Mouse (Mus musculus) hematopoietic stem cell, adult 5-6 weeks (primary cell): Measurements from ENCODE around the gene Nlrp9b. TPM values are rescaled to one million over a fixed set of nuclear protein-coding genes. Genes with fewer than 3 reads are reported as not detected.
"Not testable (repeated sequence)": the region's sequence is repeated elsewhere in the genome, so short reads cannot be mapped to it uniquely, and the experiment has no call there.

Experiments
- ATAC-seq, 2 experiments: fragments of 125-278 bp in 1 of 2; replicated peaks in 1 of 2; 2 replicates each; pipeline ENCODE4 v1.8.0; 2016 to 2017; ENCODE audit warnings: inconsistent platforms in 2 of 2, mild to moderate bottlenecking in 2 of 2, moderate number of reproducible peaks in 2 of 2, low read depth in 1 of 2, moderate TSS enrichment in 1 of 2; ENCODE audit not compliant: low FRiP score in 2 of 2, poor library complexity in 2 of 2, severe bottlenecking in 2 of 2, insufficient read depth in 1 of 2, low TSS enrichment in 1 of 2
- total RNA-seq: library from RNA; stranded (forward); fragments of 172-1452, 232-1000 nt; gene quantifications from 2 replicates; pipeline ENCODE4 v1.2.3, GENCODE M21; 2017

Nlrp9b gene
- not detected in 2 replicates for total RNA-seq

DNA sequence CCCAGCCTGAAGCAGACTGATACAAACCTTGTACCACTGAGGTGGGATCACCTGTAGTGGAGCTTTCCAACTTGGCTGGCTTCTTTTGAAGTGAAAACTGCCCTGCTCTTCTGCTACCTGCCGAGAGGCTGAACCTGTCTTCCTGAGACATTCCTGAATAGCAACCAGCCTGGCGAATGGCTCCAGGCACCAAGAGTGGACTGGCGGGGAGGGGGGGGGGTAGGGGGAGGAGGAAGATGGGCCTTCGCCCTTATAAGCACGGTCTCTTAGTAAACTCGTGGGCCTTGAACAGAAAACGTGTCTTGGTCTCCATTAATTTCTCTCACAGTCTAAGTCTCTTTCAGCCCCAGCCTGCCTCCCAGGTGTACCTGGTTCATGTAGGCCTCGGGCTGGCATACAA is at the start of gene Nlrp9b:
Gene Nlrp9b (plus strand): TSS at position 301 of the 400 bp plus-strand sequence.
- not testable (repeated sequence) for ATAC-seq

DNA sequence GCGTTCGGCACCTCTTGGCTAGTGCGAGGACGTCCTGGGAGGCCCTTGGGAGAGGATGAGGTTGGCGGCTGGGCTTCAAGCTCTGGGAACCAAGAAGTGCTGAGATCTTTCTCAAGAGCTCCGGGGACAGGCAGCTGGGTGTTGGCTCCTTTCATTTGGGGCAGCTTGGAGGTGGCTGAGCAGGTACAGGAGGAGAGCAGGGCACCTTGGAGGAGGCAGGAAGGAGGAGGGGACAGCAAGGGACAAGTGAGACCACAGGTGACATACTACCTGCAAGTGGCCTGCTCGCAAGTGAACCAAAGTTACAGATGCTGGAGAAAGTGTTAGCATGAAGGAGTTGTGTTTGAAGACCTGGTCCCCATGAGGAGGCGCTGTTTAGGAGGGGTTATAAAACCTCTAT is 46.6 kb upstream of the Nlrp9b start:
- ATAC-seq: no peak

DNA sequence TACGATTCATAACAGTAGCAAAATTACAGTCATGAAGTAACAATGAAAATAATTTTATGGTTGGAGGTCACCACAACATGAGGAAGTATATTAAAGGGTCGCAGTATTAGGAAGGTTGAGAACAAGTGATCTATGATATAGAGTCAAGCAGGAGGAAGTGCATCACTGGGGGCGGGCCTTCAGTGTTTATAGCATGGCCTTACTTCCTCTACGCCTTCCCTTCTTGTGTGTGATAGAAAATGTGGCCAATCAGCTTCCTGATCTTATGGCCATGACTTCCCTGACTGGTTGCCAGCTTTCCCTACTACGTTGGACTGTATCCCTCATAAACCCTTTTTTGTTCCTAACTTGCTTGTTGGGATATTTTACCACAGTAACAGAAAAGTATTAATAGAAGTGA is 46.1 kb upstream of the Nlrp9b start:
- ATAC-seq: peak in 1 of 2 experiments; percentile 43; a peak in 2 of 4 replicates

DNA sequence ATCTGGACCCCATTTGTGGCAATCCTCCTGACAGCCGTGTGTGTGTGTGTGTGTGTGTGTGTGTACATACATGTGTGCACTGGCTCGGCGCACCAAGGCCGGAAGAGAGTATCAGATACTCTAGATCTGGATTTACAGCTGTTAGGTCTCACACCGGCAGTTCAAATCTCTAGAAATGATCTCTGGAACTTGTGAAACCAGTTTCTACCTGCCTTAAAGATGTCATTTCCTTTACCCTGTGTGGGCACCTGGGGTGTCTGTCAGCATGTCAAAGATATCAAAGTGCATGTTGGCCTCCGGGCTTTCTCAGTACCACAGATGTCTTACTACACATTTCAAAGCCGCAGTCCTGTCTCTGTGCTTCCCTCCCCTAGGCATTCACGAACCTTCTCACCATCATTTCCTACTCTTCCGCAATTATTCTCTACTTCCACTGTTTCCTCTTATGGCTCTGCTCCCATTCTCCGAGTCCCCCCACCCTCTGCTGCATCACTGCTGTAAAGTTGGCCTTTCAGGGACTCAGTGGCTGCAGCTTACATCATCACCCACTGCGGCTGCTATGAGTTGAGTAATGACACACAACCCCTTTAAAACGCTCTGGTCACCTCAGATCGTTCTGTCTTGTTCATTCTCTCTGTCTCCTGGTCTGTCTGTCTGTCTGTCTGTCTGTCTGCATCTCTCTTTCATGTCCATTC is 45.3 kb upstream of the Nlrp9b start:
- peak in 1 of 2 experiments; percentile 44; a peak in 1 of 4 replicates for ATAC-seq

DNA sequence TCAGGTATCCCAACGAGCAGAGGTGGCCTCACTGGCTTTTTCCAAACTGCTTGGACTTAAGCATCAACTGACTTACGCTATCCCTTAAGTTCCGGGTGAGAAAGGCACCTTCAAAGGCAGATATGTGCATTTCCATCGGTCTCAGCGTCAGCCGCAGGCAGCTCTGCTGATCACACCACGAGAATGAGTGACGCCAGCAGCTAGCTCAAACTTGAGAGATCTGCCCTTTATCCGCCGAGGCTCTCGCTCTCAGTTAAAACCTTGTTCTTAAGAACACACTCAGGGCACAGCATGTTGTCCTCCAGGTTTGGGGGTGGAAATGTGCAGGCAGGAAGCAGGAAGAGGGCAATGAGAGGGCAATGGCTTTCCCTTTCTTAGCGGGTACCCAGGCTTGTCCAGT is 42.3 kb upstream of the Nlrp9b start:
- ATAC-seq: no peak

DNA sequence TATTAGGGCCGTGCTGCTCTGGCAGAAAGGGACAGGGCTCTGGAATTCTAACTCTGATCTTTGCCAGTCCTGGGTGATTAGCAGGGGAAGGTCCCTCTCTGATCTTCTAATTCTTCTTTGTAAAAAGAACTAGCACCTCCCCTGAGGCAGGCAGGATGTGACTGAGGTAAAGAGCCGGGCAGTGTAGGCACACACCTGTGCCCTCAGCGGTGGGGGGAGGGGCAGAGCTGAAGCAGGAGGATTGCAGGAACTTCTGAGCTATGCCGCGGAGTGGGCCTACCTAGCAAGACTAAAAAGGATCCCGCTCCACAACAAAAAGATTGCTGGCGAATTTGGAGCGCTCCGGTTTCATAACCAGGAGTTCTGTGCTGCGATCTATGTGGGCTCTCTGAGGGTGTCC is 41.3 kb upstream of the Nlrp9b start:
- no peak for ATAC-seq

DNA sequence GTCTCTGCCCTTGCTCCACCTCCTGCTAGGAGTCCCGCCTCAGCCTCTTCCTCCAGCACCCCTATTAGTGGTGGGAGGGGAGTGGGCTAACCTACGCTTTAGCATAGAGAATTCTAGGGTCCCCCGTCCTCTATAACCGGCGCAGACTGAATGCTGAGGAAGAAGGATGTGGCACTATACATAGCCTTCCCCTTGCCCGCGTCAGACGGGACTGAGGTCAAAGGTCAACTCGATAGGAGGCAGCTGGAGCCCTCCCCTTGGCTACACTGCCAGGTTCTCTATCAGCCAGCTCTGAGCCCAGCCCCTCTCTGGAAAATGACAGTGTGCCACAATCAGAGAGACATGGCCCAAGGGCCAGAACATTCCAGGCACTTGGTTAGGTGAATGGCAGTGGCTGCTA is 40.7 kb upstream of the Nlrp9b start, which contains the start of gene Igsf23:
Gene Igsf23 (minus strand): TSS at position 168 of the 400 bp plus-strand sequence.
- no peak for ATAC-seq

DNA sequence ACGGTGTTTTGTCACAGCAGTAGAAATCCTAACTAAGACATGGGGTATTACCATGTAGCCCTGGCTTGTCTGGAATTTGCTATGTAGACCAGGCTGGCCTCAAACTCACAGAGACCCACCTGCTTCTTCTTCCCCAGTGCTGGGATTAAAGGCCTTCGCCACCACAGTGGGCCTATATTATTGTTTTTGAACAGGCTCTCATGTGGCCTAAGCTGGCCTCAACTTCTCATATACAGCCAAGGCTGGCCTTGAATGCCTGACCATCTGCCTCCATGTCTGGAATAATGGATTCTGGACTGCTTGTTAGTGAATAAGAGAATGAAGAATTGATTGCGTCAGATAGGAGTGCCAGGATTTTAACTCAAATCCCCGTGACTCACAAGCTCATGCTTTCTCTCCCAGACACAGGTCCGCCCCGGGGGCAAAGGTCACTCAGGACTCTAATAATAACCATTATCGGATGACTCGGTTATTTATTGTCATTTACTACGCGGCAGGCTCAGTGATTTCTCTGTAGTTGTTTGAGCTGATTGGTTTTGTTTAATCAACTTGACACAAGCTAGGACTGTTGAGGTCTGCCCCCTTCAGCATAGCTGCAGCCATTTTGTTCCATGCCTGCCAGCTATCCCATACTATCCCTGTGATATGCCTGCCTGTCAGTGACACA is 38.8 kb upstream of the Nlrp9b start:
- no peak for ATAC-seq

DNA sequence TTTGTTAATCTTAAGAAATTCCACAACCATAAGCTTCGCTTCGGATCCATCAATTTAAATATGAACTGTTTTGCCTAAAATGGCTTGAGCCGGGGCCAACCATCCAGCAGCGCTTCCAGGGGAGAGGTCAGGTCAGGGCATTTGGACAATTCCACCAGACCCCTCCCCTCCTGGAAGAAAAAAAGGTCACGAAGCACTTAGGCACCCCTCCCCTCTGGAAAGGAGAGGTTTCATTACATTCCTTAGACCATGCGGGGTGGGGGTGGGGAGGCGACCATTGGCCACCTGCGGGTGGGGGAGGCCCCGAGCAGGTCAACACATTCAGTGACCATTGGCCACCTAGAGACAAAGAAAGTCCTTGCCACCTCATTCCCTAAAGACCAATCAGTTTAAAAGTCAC is 38.2 kb upstream of the Nlrp9b start:
- no peak for ATAC-seq

DNA sequence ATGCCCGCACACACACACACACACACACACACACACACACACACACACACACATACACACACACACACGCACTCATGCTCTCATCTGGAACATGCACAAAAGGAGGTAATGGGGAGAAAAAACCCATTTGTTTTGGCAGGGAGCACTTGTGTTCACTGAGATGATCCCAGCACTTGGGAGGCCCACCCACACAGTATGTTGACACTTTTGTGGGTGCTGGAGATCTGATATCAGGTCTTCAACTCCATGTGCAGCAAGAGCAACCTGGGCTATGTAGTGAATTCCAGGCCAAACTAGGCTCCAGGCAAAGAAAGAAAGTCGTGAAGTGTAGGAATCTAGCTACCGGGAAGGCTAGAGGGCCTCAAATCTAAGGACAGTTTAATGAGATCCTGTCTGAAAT is 35.4 kb upstream of the Nlrp9b start:
- ATAC-seq: no peak

DNA sequence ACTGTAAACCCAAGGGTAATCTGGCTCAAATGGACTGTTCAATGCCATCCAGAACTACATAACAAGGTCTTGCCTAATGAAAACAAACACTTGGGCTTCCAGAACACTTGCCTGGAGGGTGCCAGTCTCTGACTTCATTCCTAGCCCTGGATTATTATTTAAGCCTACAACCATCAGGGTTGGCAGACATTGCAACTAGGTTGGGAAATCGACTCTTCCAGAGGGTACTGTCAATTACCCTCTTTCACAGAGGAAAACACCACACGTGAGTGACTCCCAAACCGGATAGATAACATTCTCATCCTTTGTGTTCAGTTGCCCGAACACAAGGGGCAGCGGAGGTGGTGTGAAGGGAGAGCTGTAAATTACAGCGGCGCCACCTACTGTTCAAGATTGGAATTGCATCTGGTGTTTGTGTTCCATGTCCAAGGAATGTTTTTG is 34.9 kb upstream of the Nlrp9b start:
- ATAC-seq: peak; percentile 74 to 87; a peak in 3 of 4 replicates

DNA sequence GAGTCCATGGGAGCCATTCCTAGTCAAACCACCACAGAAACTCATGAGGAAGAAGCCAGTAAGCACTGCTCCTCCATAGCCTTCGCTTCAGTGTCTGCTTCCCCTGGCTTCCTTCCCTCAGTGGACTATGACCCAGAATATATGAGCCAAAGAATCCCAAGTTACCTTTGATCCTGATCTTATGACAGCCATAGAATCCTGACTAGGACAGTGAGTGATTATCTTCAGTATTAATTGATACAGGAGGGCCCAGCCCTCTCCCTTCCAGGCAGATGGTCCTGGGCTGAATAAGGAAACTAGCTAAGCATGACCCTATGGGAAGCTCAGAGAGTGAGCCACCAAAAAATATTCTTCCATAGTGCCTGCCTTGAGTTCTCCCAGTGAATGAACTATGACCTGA is 28.8 kb upstream of the Nlrp9b start:
- no peak for ATAC-seq

DNA sequence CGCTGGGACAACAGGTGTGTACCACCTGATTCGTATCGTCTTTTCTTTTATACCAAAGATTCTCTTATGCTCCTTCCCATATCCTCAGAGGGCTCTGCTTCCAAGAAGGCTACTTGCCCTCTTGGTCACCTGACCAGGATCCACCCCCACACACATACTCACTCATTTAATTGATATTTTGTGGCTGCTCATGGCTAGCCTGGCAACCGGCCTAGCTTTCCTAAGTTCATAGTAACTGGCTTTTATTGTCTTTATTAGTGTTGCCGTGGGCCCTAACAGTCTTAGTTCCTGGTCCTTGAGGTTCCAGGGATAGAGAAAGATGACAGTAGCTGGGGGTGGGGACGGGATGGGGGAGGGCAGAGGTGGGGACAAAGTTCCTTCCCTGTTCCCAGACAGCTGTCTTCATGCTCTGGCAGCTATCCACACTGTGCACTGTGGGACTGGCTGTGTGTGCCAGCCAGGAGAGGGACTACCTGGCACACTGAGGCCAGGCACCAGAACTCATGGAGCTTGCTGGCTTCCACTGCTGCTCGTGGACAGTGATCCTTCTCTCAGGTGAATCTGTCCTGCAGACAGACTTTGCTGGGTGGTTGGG is 26.2 kb upstream of the Nlrp9b start, which contains the start of gene Ceacam20:
Gene Ceacam20 (plus strand): TSS at position 428 of the 595 bp plus-strand sequence.
- ATAC-seq: no peak

DNA sequence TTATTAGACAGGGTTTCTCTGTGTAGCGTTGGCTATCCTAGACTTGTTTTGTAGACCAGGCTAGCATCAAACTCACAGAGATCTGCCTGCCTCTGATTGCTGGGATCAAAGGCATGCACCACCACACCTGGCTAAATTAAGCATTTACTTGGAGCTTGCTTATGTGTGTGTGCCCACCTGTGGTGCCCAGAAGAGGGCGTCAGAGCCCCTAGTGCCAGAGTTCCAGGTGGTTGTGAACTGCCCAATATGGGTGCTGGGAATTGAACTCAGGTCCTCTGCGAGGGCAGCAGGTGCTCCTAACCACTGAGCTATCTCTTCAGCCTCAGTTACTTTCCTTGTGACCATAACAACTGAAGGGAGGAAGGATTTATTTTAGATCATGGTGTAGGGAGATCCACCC is 22.2 kb upstream of the Nlrp9b start:
- no peak for ATAC-seq

DNA sequence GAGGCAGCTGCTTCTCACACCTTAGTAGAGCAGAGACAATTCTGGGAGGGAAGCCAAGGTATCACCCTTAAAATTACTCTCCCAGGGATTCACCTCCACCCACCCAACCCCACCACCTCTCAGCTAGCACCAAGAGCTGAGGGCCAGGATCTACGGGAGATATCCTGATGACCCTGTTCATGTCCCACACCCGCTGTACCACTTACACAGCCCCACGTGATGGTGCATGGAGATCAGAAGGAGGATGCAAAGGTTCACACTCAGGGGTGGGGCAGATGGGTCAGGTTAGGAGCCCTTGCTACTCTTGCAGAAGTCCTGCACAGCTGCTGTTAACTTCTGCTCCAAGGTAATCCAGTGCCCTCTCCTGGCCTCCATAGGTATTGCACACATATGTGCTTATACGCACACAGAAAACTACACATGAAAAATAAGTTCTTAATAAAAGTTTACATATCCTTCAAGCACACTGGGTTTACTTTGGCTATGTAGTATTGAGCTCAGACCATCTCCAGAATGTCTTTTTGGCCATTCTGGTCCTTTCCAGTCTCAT is 21.6 kb upstream of the Nlrp9b start:
- no peak for ATAC-seq

DNA sequence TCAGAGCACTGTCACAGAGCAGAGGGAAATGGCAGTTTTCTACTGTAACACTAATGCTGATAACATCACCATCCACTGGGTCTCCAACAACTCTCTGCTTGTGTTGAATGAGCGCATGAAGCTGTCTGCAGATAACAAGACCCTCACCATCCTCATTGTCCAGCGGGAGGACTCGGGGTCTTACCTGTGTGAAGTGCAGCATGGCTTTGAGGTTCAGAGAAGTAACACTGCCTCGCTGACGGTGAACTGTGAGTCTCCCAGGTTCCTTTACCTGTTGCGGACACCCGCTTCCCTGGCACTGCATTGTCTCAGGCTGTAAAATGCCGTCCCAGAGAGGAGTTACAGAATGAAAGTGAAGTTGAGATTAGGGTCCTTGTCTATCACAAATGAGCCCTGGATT is 21.1 kb upstream of the Nlrp9b start:
- ATAC-seq: no peak

DNA sequence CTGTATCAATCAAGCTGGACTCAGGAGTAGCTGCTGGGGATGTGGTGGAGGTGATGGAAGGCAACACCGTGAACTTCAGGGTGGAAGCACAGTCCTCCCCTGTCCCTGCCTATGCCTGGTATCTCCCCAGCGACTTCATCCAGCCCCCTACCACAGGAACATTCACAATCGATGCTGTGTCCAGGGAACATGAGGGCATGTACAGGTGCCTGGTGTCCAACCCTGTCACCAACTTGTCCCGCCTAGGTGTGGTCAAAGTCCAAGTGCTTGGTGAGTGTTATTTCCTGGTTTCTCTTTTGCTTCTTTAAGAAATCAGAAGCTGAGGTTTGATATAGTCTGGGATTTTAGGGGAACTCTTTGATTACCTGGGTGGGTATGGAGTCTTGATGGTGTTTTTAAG is 19.7 kb upstream of the Nlrp9b start:
- no peak for ATAC-seq

DNA sequence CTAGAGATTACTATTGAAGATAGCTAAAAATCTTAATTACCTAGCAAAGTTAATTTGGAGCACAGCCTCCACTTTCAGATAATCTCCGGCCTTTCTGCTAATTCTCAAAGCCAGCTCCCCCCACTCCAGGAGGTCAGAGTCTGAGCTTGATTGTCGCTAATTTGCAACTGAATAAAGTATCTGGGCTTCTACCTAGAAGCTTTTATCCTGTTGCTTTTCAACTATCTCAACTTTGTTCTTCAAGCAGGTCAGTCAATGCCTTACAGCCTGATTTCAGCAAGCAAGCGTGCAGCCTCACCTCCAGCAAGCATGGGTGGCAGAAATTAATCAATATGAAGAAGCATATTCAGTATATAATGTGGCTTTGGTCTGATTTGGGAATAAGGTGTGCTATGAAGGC is 5.5 kb downstream of the Nlrp9b start:
- not testable (repeated sequence) for ATAC-seq
